Mouse (Mus musculus) monocyte, adult 2 months (primary cell): Measurements from ENCODE around the gene Slc35a1.

Source experiments
- DNase-seq, 2 experiments: peaks; one replicate each; pipeline ENCODE4 v3.0.0; 2022; ENCODE audit warnings: low spot score in 2 of 2, low read depth in 1 of 2

The Slc35a1 gene

DNA sequence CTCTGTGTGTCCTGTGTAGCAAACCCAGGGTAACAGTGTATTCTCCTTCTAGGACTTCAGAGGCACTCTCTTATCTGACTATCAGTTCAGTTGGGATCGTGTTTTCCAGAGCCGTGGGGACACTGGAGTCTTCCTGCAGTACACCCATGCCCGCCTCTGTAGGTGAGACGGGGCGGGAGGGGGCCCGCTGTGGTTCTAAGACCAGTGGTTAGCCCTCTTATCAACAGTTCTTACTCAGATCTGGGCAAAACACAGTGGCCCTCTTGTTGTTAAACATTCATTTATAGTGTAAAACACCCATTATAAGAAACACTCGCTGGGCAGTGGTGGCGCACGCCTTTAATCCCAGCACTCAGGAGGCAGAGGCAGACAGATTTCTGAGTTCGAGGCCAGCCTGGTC is 31.1 kb downstream of the Slc35a1 start:
- DNase-seq, result no peak

- DNase-seq, result no peak
Observed at GRCm38 (mm10) chr4:34653179-34653578, 34.1 kb downstream of the Slc35a1 start.

- DNase-seq, result no peak
Observed at GRCm38 (mm10) chr4:34644779-34645178, 42.5 kb downstream of the Slc35a1 start.

GRCm38 (mm10) chr4:34640731-34641130 is 46.5 kb downstream of the Slc35a1 start:
- no peak for DNase-seq

DNA sequence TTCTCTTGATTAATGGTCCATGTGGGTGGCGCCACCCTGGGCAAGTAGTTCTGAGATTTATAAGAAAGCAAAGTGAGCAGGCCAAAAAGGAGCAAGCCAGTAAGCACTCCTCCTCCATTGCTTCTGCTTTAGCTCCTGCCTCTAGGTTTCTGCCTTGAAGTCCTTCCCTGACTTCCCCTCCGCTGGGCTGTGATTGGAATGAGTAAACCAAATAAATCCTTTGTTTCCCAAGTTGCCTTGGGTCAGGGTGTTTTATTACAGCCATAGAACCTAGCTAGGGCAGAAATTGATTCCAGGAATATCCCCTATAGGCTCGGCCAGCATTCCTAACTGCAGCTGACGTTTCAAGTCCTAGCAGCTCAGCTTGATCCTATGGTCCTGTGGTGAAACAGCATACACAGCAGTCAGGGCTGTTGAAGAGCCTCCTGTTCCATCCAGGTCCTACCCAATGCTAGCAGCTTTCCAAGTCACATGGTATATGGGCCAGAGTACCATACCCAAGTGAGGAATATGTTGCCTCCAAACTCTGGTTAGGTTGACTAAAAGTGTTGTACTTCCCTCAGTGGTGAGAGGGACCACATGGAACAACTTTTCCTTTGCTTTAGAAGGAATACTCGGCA is 47.4 kb downstream of the Slc35a1 start:
- DNase-seq, result no peak

- DNase-seq, result no peak
Observed at GRCm38 (mm10) chr4:34637851-34638250, 49.4 kb downstream of the Slc35a1 start.

- no peak for DNase-seq
Observed at GRCm38 (mm10) chr4:34637386-34637785, 49.9 kb downstream of the Slc35a1 start.

- no peak for DNase-seq
Observed at GRCm38 (mm10) chr4:34636036-34636435, 51.2 kb downstream of the Slc35a1 start.

DNA sequence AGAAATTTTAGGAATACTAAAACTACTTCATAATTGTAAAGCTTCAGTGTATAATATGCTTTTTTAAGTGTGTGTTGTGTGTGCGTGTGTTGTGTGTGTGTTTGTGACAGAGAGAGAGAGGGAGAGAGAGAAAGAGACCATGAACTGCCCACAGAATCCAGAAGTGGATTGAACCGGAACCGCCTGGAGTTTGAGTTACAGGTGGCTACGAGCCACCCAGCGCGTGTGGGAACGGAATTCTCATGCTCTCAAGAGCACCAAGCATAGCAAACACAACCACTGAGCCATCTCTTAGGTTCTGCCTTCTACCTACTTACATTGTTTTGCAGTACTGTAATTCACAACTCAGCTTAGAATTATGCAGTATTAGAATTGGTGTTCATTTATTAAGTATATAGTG is 53.1 kb downstream of the Slc35a1 start:
- no peak for DNase-seq

GRCm38 (mm10) chr4:34629956-34630355 is 57.3 kb downstream of the Slc35a1 start:
- DNase-seq, result no peak

- DNase-seq, result no peak
Observed at GRCm38 (mm10) chr4:34626401-34626800, 60.8 kb downstream of the Slc35a1 start.

DNA sequence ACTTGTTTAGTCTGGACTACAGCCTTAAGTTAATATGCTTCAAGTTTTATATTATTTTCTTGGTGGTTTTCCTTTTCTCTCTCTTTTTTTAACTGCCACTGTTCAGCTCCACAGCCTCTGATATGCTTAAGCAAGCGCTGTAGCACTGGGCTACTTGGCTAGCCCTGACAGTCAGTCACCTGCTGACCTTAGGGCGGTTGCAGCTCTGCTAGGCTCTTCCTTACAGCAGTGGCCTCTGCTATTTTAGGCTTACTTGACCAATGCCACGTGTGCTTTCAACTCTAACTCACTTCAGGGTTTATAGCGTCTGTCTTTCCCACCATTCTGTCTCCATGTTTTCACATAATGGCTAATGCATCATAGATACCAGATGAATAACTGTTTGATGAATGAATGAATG is 61.7 kb downstream of the Slc35a1 start:
- DNase-seq, result no peak

- no peak for DNase-seq
Observed at GRCm38 (mm10) chr4:34616146-34616545, 71.1 kb downstream of the Slc35a1 start.

DNA sequence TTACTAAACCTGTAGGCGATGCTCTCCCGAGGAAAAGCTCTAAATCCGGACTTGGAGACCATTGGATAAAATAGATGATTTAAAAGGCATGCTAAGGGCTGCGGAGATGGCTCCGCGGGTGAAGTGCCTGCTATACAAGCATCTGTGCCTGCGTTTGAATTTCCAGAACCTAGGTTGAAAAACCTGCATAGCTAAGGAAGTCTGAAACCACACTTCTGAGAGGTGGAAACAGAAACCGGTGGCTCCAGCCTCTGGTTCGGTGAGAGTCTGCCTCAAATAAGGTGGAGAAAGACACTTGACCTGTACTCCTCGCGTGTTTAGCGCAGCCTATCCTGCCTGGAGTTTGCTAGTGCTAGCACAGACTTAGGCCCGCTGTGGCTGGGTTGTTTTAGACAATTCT is 71.9 kb downstream of the Slc35a1 start:
- DNase-seq, result no peak

GRCm38 (mm10) chr4:34614630-34615094 is 72.6 kb downstream of the Slc35a1 start, which contains the start of the genes Orc3 and Rars2:
Gene Orc3 (minus strand): TSS chr4:34614944.
Gene Rars2 (plus strand): TSS chr4:34614957.
- peak; percentile 63 to 80 for DNase-seq

GRCm38 (mm10) chr4:34613571-34614145 is 73.6 kb downstream of the Slc35a1 start:
- no peak for DNase-seq
